Mouse (Mus musculus) heart, embryonic 10.5 days (tissue): ENCODE measurements around the gene Ube3b. TPM values are rescaled to one million over a fixed set of nuclear protein-coding genes. Genes with fewer than 3 reads are reported as not detected.
A peak's percentile ranks its signal among the peaks of the same experiment; 100 is the strongest.

Experiments
- DNase-seq: peaks from one replicate; pipeline ENCODE4 v3.0.0-alpha.2; 2017; ENCODE audit warnings: low spot score
- H3K27ac ChIP-seq: fragments of 300-500 bp; sonication (generic); 2 replicates; pipeline ENCODE4 v1.5.1; 2016; ENCODE audit warnings: mild to moderate bottlenecking
- H3K27me3 ChIP-seq: fragments of 300-500 bp; sonication (generic); 2 replicates; pipeline ENCODE4 v1.6.1; 2016; ENCODE audit warnings: mild to moderate bottlenecking; ENCODE audit not compliant: poor library complexity, insufficient read depth, severe bottlenecking
- H3K36me3 ChIP-seq: fragments of 300-500 bp; sonication (generic); 2 replicates; pipeline ENCODE4 v1.6.1; 2016; ENCODE audit warnings: mild to moderate bottlenecking, moderate library complexity
- H3K4me1 ChIP-seq: fragments of 300-500 bp; sonication (generic); 2 replicates; pipeline ENCODE4 v1.6.1; 2016; ENCODE audit warnings: mild to moderate bottlenecking
- H3K4me3 ChIP-seq: fragments of 300-500 bp; sonication (generic); 2 replicates; pipeline ENCODE4 v1.5.1; 2016; ENCODE audit warnings: mild to moderate bottlenecking, moderate library complexity
- H3K9me3 ChIP-seq: fragments of 300-500 bp; sonication (generic); 2 replicates; pipeline ENCODE4 v1.6.1; 2016; ENCODE audit warnings: mild to moderate bottlenecking, moderate library complexity
- WGBS: fragments of 180-500 bp; shearing (Covaris S2); methylation state at CpG from one replicate; pipeline ENCODE4 v1.1.7; 2016; 5-methylcytosine and 5-hydroxymethylcytosine counted together
- polyA plus RNA-seq: library from polyadenylated mRNA; unstranded; fragments of >200 nt; fragmentation: Nextera tagmentation; extraction: Ambion mirVana; gene quantifications from 2 replicates; pipeline ENCODE4 v1.2.1, GENCODE M21; 2016

The Ube3b gene
- 47.9 and 59.0 TPM in 2 replicates for polyA plus RNA-seq

GRCm38 (mm10) chr5:114380209-114381012 lies at the start of gene Ube3b, which contains the start of gene Kctd10:
Gene Ube3b (plus strand): TSS chr5:114380607.
Gene Kctd10 (minus strand): TSS chr5:114380508.
- Histone ChIP-seq H3K27ac (peak within 1 kb of the TSS; percentile 98), H3K27me3 (no peaks in the 10 kb centered on the region), H3K9me3 (no peaks in the 10 kb centered on the region), H3K4me1 (peaks cover 52% of the 10 kb centered on the region), H3K4me3 (peak within 1 kb of the TSS; percentile 92), H3K36me3 (peaks cover 35% of the 10 kb centered on the region)
- WGBS: 1% methylated on average over 74 of the region's 74 CpGs
- DNase-seq: peak; percentile 95

- Histone ChIP-seq H3K27me3 (peaks cover 14% of the 10 kb centered on the region; the same call in 1 of the 2 replicates), H3K27ac (no peak overlapping the region), H3K4me3 (no peak overlapping the region), H3K9me3 (no peaks in the 10 kb centered on the region), H3K4me1 (peaks cover 7% of the 10 kb centered on the region), H3K36me3 (no peaks in the 10 kb centered on the region)
- no peak for DNase-seq
- WGBS: 72% methylated on average over 5 of the region's 5 CpGs
Observed at GRCm38 (mm10) chr5:114342996-114343395, 37.4 kb upstream of the Ube3b start.

GRCm38 (mm10) chr5:114343612-114344011 lies 36.8 kb upstream of the Ube3b start:
- 85% methylated on average over 7 of the region's 7 CpGs for WGBS
- H3K36me3 ChIP-seq: no peaks in the 10 kb centered on the region
- H3K9me3 ChIP-seq: no peaks in the 10 kb centered on the region
- no peak overlapping the region for H3K4me3 ChIP-seq
- peaks cover 10% of the 10 kb centered on the region for H3K4me1 ChIP-seq
- DNase-seq: no peak
- H3K27ac ChIP-seq: no peak overlapping the region
- peaks cover 14% of the 10 kb centered on the region; the same call in 1 of the 2 replicates for H3K27me3 ChIP-seq

- WGBS: 50% methylated on average over 3 of the region's 3 CpGs
- H3K27ac ChIP-seq: no peak overlapping the region
- H3K9me3 ChIP-seq: no peaks in the 10 kb centered on the region
- H3K4me1 ChIP-seq: peaks cover 10% of the 10 kb centered on the region
- no peak for DNase-seq
- no peaks in the 10 kb centered on the region for H3K36me3 ChIP-seq
- no peak overlapping the region for H3K4me3 ChIP-seq
- peaks cover 11% of the 10 kb centered on the region; the same call in 1 of the 2 replicates for H3K27me3 ChIP-seq
Observed at GRCm38 (mm10) chr5:114345538-114345937, 34.9 kb upstream of the Ube3b start.

GRCm38 (mm10) chr5:114347005-114347404 lies 33.4 kb upstream of the Ube3b start:
- Histone ChIP-seq H3K9me3 (no peaks in the 10 kb centered on the region), H3K4me1 (peaks cover 10% of the 10 kb centered on the region), H3K4me3 (no peak overlapping the region), H3K27ac (no peak overlapping the region), H3K27me3 (peaks cover 7% of the 10 kb centered on the region; the same call in 1 of the 2 replicates), H3K36me3 (no peaks in the 10 kb centered on the region)
- DNase-seq: peak; percentile 71
- WGBS: 80% methylated on average over 10 of the region's 10 CpGs

GRCm38 (mm10) chr5:114351490-114351889 lies 28.9 kb upstream of the Ube3b start:
- H3K9me3 ChIP-seq: no peaks in the 10 kb centered on the region
- H3K4me3 ChIP-seq: no peak overlapping the region
- H3K4me1 ChIP-seq: peaks cover 10% of the 10 kb centered on the region
- 53% methylated on average over 10 of the region's 10 CpGs for WGBS
- H3K36me3 ChIP-seq: no peaks in the 10 kb centered on the region
- no peak overlapping the region for H3K27ac ChIP-seq
- DNase-seq: no peak
- peaks cover 11% of the 10 kb centered on the region; the same call in 1 of the 2 replicates for H3K27me3 ChIP-seq

GRCm38 (mm10) chr5:114356250-114356935 lies 24.0 kb upstream of the Ube3b start:
- Histone ChIP-seq H3K27ac (peak overlapping the region; percentile 32), H3K27me3 (0 out of 2 replicates have a peak, but pooled peaks cover 5% of the 10 kb centered on the region), H3K9me3 (no peaks in the 10 kb centered on the region), H3K4me1 (peaks cover 15% of the 10 kb centered on the region), H3K4me3 (peak overlapping the region; percentile 25; the same call in 1 of the 2 replicates), H3K36me3 (peaks cover 25% of the 10 kb centered on the region)
- WGBS: 27% methylated on average over 7 of the region's 7 CpGs
- DNase-seq: peak; percentile 93

- H3K4me3 ChIP-seq: peak overlapping the region; percentile 25; the same call in 1 of the 2 replicates
Observed at GRCm38 (mm10) chr5:114356936-114357751, 23.3 kb upstream of the Ube3b start.

GRCm38 (mm10) chr5:114358833-114359232 lies 21.6 kb upstream of the Ube3b start:
- Histone ChIP-seq H3K27ac (no peak overlapping the region), H3K4me1 (peaks cover 15% of the 10 kb centered on the region), H3K4me3 (no peak overlapping the region), H3K9me3 (no peaks in the 10 kb centered on the region), H3K36me3 (peaks cover 49% of the 10 kb centered on the region), H3K27me3 (0 out of 2 replicates have a peak, but pooled peaks cover 5% of the 10 kb centered on the region)
- DNase-seq: no peak
- WGBS: 72% methylated on average over 10 of the region's 10 CpGs

More at GRCm38 (mm10) chr5:114356936-114357751, 23.3 kb upstream of the Ube3b start:
- Histone ChIP-seq H3K36me3 (peaks cover 32% of the 10 kb centered on the region), H3K4me1 (peaks cover 15% of the 10 kb centered on the region), H3K27ac (peak overlapping the region; percentile 32), H3K27me3 (0 out of 2 replicates have a peak, but pooled peaks cover 5% of the 10 kb centered on the region), H3K9me3 (no peaks in the 10 kb centered on the region)
- DNase-seq: no peak
- WGBS: 49% methylated on average over 23 of the region's 23 CpGs

- Histone ChIP-seq H3K4me1 (peaks cover 15% of the 10 kb centered on the region), H3K4me3 (no peak overlapping the region), H3K27me3 (0 out of 2 replicates have a peak, but pooled peaks cover 3% of the 10 kb centered on the region), H3K9me3 (no peaks in the 10 kb centered on the region), H3K36me3 (peaks cover 56% of the 10 kb centered on the region), H3K27ac (no peak overlapping the region)
- WGBS: 64% methylated on average over 8 of the region's 8 CpGs
- DNase-seq: no peak
Observed at GRCm38 (mm10) chr5:114359586-114359985, 20.8 kb upstream of the Ube3b start.

- Histone ChIP-seq H3K4me3 (no peak overlapping the region), H3K27ac (no peak overlapping the region), H3K27me3 (no peaks in the 10 kb centered on the region), H3K36me3 (peaks cover 70% of the 10 kb centered on the region), H3K9me3 (no peaks in the 10 kb centered on the region), H3K4me1 (peaks cover 20% of the 10 kb centered on the region)
- DNase-seq: no peak
- WGBS: 83% methylated on average over 15 of the region's 15 CpGs
Observed at GRCm38 (mm10) chr5:114360968-114361367, 19.4 kb upstream of the Ube3b start.

GRCm38 (mm10) chr5:114365043-114365752 lies 15.2 kb upstream of the Ube3b start:
- Histone ChIP-seq H3K4me3 (no peak overlapping the region), H3K9me3 (no peaks in the 10 kb centered on the region), H3K27me3 (no peaks in the 10 kb centered on the region), H3K4me1 (peaks cover 18% of the 10 kb centered on the region), H3K36me3 (peaks cover 98% of the 10 kb centered on the region), H3K27ac (no peak overlapping the region)
- 88% methylated on average over 23 of the region's 23 CpGs for WGBS
- no peak for DNase-seq
